Mouse (Mus musculus): ENCODE results near the gene Trio.
A peak's percentile ranks its signal among the peaks of the same experiment; 100 is the strongest.
"Not testable (repeated sequence)": the region's sequence is repeated elsewhere in the genome, so short reads cannot be mapped to it uniquely, and the experiment has no call there.

Trio gene

GRCm38 (mm10) chr15:27720297-27720696 lies 305.4 kb downstream of the Trio start:
- DNase-seq (ENCODE audit: low spot score): not testable (repeated sequence)

GRCm38 (mm10) chr15:27718668-27719067 lies 307.0 kb downstream of the Trio start:
- no peak for DNase-seq (ENCODE audit: low spot score)

- DNase-seq (ENCODE audit: low spot score): peak; percentile 39
These were observed 310.3 kb downstream of the Trio start for GRCm38 (mm10) chr15:27715331-27715730.

GRCm38 (mm10) chr15:27710698-27711097 lies 314.9 kb downstream of the Trio start:
- peak; percentile 68 for DNase-seq (ENCODE audit: low spot score)

GRCm38 (mm10) chr15:27708968-27709612 lies 316.6 kb downstream of the Trio start:
- DNase-seq (ENCODE audit: low spot score): no peak

- no peak for DNase-seq (ENCODE audit: low spot score)
These were observed 317.1 kb downstream of the Trio start for GRCm38 (mm10) chr15:27708499-27708898.

GRCm38 (mm10) chr15:27702972-27703313 lies 322.7 kb downstream of the Trio start:
- DNase-seq (ENCODE audit: low spot score): no peak

- DNase-seq (ENCODE audit: low spot score): no peak
These were observed 323.3 kb downstream of the Trio start for GRCm38 (mm10) chr15:27702031-27702971.

- no peak for DNase-seq (ENCODE audit: low spot score)
These were observed 328.0 kb downstream of the Trio start for GRCm38 (mm10) chr15:27697632-27698031.

- no peak for DNase-seq (ENCODE audit: low spot score)
These were observed 332.4 kb downstream of the Trio start for GRCm38 (mm10) chr15:27693235-27693634.

GRCm38 (mm10) chr15:27692161-27692560 lies 333.5 kb downstream of the Trio start:
- no peak for DNase-seq (ENCODE audit: low spot score)

GRCm38 (mm10) chr15:27691213-27691612 lies 334.4 kb downstream of the Trio start:
- DNase-seq (ENCODE audit: low spot score): no peak

- no peak for DNase-seq (ENCODE audit: low spot score)
These were observed 337.5 kb downstream of the Trio start for GRCm38 (mm10) chr15:27688041-27688651.

- no peak for DNase-seq (ENCODE audit: low spot score)
These were observed 340.8 kb downstream of the Trio start for GRCm38 (mm10) chr15:27684813-27685212.

- DNase-seq (ENCODE audit: low spot score): no peak
These were observed 342.4 kb downstream of the Trio start for GRCm38 (mm10) chr15:27683206-27683605.

- peak; percentile 20 for DNase-seq (ENCODE audit: low spot score)
These were observed 343.0 kb downstream of the Trio start for GRCm38 (mm10) chr15:27682619-27683018.

GRCm38 (mm10) chr15:27681419-27682187 lies 344.0 kb downstream of the Trio start, which contains the start of gene Otulinl:
Gene Otulinl (minus strand): TSS chr15:27681579.
- DNase-seq (ENCODE audit: low spot score): peak; percentile 50

GRCm38 (mm10) chr15:27680997-27681396 lies 344.7 kb downstream of the Trio start:
- DNase-seq (ENCODE audit: low spot score): no peak

All from adipocyte (in vitro differentiated cells).